ENCODE assay signal across 8 mouse cellular contexts in genomic region chr17:45573780-45574123, GRCm38 (mm10). TPM values are rescaled to one million over a fixed set of nuclear protein-coding genes. Genes with fewer than 3 reads are reported as not detected.
DNase-seq lines count a peak whose midpoint lies in the region; ATAC-seq and TF ChIP-seq lines count a peak whose summit lies in the region.

No protein-coding gene starts in this region.

- peak overlapping the region; percentile 95 for H3K4me3 ChIP-seq in C2C12 (ENCODE audit: insufficient read depth, poor library complexity, severe bottlenecking)
- H3K4me3 ChIP-seq in embryonic fibroblast, embryonic 13.5 days (ENCODE audit: insufficient read depth, low read length), result peak overlapping the region; percentile 61
- H3K4me3 ChIP-seq in heart, embryonic 10.5 days, result peak overlapping the region; percentile 91
- peak overlapping the region; percentile 97 for H3K4me3 ChIP-seq in kidney, embryonic 15.5 days (replicated peaks)

- peaks cover 40% of the 10 kb centered on the region for H3K79me3 ChIP-seq in C2C12 (ENCODE audit: low read depth)

- peak; percentile 45; the same call in 1 of the 2 replicates for TF ChIP-seq POLR2A in embryonic fibroblast, embryonic 13.5 days (IDR thresholded peaks at IDR 0.05; ENCODE audit: low read depth, low read length)

- peaks cover 60% of the 10 kb centered on the region for H3K79me2 ChIP-seq in C2C12 (ENCODE audit: control insufficient read depth, insufficient read depth)

- H3K9ac ChIP-seq in kidney, embryonic 15.5 days, result peak overlapping the region; percentile 82

- peaks cover 11% of the 10 kb centered on the region; the same call in 1 of the 2 replicates for H3K4me1 ChIP-seq in embryonic fibroblast, embryonic 13.5 days (ENCODE audit: control insufficient read depth, insufficient read depth, low read length)
- H3K4me1 ChIP-seq in heart, embryonic 10.5 days, result peaks cover 29% of the 10 kb centered on the region
- peaks cover 52% of the 10 kb centered on the region for H3K4me1 ChIP-seq in kidney, embryonic 15.5 days

- peak overlapping the region; percentile 88 for H3K4me2 ChIP-seq in kidney, embryonic 15.5 days

- H3K9me3 ChIP-seq in heart, embryonic 10.5 days, result no peaks in the 10 kb centered on the region
- H3K9me3 ChIP-seq in kidney, embryonic 15.5 days (replicated peaks), result no peaks in the 10 kb centered on the region

- peak; percentile 79 for ATAC-seq in kidney, embryonic 15.5 days (replicated peaks; ENCODE audit: low FRiP score)
- peak; percentile 65 for ATAC-seq in monocyte, adult 5-6 weeks (replicated peaks; ENCODE audit: insufficient number of reproducible peaks, low FRiP score, low TSS enrichment, poor library complexity, severe bottlenecking)

- peak; percentile 98 for DNase-seq in brain, adult 2 months (ENCODE audit: low read depth, low spot score)
- peak; percentile 98 for DNase-seq in heart, embryonic 10.5 days (ENCODE audit: low spot score)
- peak; percentile 97 for DNase-seq in liver
- DNase-seq in spleen, postnatal 36 days (ENCODE audit: low spot score in 2 of 2), result peak; percentile 94 to 95

- under 1% methylated on average over 18 of the region's 18 CpGs for WGBS in heart, embryonic 10.5 days
- 0% methylated on average over 18 of the region's 18 CpGs for WGBS in kidney, embryonic 15.5 days

- no peak for TF ChIP-seq CTCF in C2C12 (IDR thresholded peaks at IDR 0.05; ENCODE audit: control insufficient read depth, insufficient read depth, insufficient read length)
- TF ChIP-seq CTCF in embryonic fibroblast, embryonic 13.5 days (IDR thresholded peaks at IDR 0.05; ENCODE audit: borderline replicate concordance, insufficient read depth, low read length), result no peak

- peaks cover 37% of the 10 kb centered on the region for H3K36me3 ChIP-seq in C2C12 (ENCODE audit: control insufficient read depth, insufficient read depth)
- peaks cover 30% of the 10 kb centered on the region for H3K36me3 ChIP-seq in heart, embryonic 10.5 days
- H3K36me3 ChIP-seq in kidney, embryonic 15.5 days, result peaks cover 34% of the 10 kb centered on the region

- H3ac ChIP-seq in C2C12 (ENCODE audit: control insufficient read depth, insufficient read length, low read depth), result peak overlapping the region; percentile 78

- no peaks in the 10 kb centered on the region for H3K27me3 ChIP-seq in C2C12 (ENCODE audit: control insufficient read depth, insufficient read depth, insufficient read length)
- H3K27me3 ChIP-seq in heart, embryonic 10.5 days (ENCODE audit: insufficient read depth, poor library complexity, severe bottlenecking), result no peaks in the 10 kb centered on the region
- H3K27me3 ChIP-seq in kidney, embryonic 15.5 days, result no peaks in the 10 kb centered on the region

- peak overlapping the region; percentile 72 for H3K27ac ChIP-seq in embryonic fibroblast, embryonic 13.5 days (ENCODE audit: insufficient read depth, low read length)
- H3K27ac ChIP-seq in heart, embryonic 10.5 days, result peak overlapping the region; percentile 98
- peak overlapping the region; percentile 99 for H3K27ac ChIP-seq in kidney, embryonic 15.5 days

TF ChIP-seq in C2C12, 6 proteins besides CTCF, POLR2A, EP300 and RAD21:
- TF ChIP-seq MYOD1 (IDR thresholded peaks at IDR 0.05; ENCODE audit: control insufficient read depth, insufficient read length, low read depth), result no peak
- TF ChIP-seq MAX (IDR thresholded peaks at IDR 0.05), result no peak
- no peak for TF ChIP-seq MYOG (IDR thresholded peaks at IDR 0.05; ENCODE audit: control insufficient read depth, extremely low read depth, insufficient read length)
- TF ChIP-seq CEBPB (IDR thresholded peaks at IDR 0.05; ENCODE audit: low read depth), result no peak
- no peak for TF ChIP-seq FOSL1 (IDR thresholded peaks at IDR 0.05; ENCODE audit: insufficient read depth, low read length, poor library complexity, severe bottlenecking)
- TF ChIP-seq USF1 (IDR thresholded peaks at IDR 0.05; ENCODE audit: low read depth), result no peak

RNA-seq across cellular contexts. Expression of gene Hsp90ab1, which starts 0.7 kb away (rescaled TPM):
- 2,021 TPM for polyA plus RNA-seq in C2C12 (2012; fragmentation: generic; extraction: Trizol)
- 1,481 and 1,562 TPM in 2 replicates for polyA plus RNA-seq in embryonic fibroblast, embryonic 13.5 days (2011; ENCODE audit: insufficient read length, low read depth, missing spikeins)
- 1,633 and 1,893 TPM in 2 replicates for polyA plus RNA-seq in heart, embryonic 10.5 days (2016; fragmentation: Nextera tagmentation; extraction: Ambion mirVana)
- 1,881 and 1,940 TPM in 2 replicates for polyA plus RNA-seq in kidney, embryonic 15.5 days (2015; fragmentation: Nextera tagmentation; extraction: Ambion mirVana)
- total RNA-seq in monocyte, adult 5-6 weeks (2017), result 826 to 1,618 TPM (median 1,101 TPM) in 3 replicates

RNA-seq across cellular contexts. Expression of gene Slc35b2, which starts 10.1 kb away (rescaled TPM):
- polyA plus RNA-seq in C2C12 (2012; fragmentation: generic; extraction: Trizol), result 131 TPM
- polyA plus RNA-seq in embryonic fibroblast, embryonic 13.5 days (2011; ENCODE audit: insufficient read length, low read depth, missing spikeins), result 61.1 and 65.3 TPM in 2 replicates
- polyA plus RNA-seq in heart, embryonic 10.5 days (2016; fragmentation: Nextera tagmentation; extraction: Ambion mirVana), result 107 and 118 TPM in 2 replicates
- 142 TPM in 2 replicates for polyA plus RNA-seq in kidney, embryonic 15.5 days (2015; fragmentation: Nextera tagmentation; extraction: Ambion mirVana)
- 26.7 to 47.1 TPM (median 39.0 TPM) in 3 replicates for total RNA-seq in monocyte, adult 5-6 weeks (2017)

RNA-seq across cellular contexts. Expression of gene Nfkbie, which starts 18.2 kb away (rescaled TPM):
- polyA plus RNA-seq in C2C12 (2012; fragmentation: generic; extraction: Trizol), result 5.3 TPM
- polyA plus RNA-seq in embryonic fibroblast, embryonic 13.5 days (2011; ENCODE audit: insufficient read length, low read depth, missing spikeins), result 4.3 and 6.2 TPM in 2 replicates
- polyA plus RNA-seq in heart, embryonic 10.5 days (2016; fragmentation: Nextera tagmentation; extraction: Ambion mirVana), result 2.8 and 3.7 TPM in 2 replicates
- 5.3 and 5.7 TPM in 2 replicates for polyA plus RNA-seq in kidney, embryonic 15.5 days (2015; fragmentation: Nextera tagmentation; extraction: Ambion mirVana)
- total RNA-seq in monocyte, adult 5-6 weeks (2017), result 55.6 to 60.0 TPM (median 55.9 TPM) in 3 replicates

RNA-seq across cellular contexts. Expression of gene Tmem151b, which starts 24.3 kb away (rescaled TPM):
- 1.2 TPM for polyA plus RNA-seq in C2C12 (2012; fragmentation: generic; extraction: Trizol)
- polyA plus RNA-seq in embryonic fibroblast, embryonic 13.5 days (2011; ENCODE audit: insufficient read length, low read depth, missing spikeins), result 0.47 and 0.81 TPM in 2 replicates
- 0.84 and 1.7 TPM in 2 replicates for polyA plus RNA-seq in heart, embryonic 10.5 days (2016; fragmentation: Nextera tagmentation; extraction: Ambion mirVana)
- polyA plus RNA-seq in kidney, embryonic 15.5 days (2015; fragmentation: Nextera tagmentation; extraction: Ambion mirVana), result 3.1 and 3.4 TPM in 2 replicates
- 0.10 to 0.32 TPM in 2 of 3 replicates, not detected in the other for total RNA-seq in monocyte, adult 5-6 weeks (2017)

RNA-seq across cellular contexts. Expression of gene Slc29a1, which starts 25.7 kb away (rescaled TPM):
- polyA plus RNA-seq in C2C12 (2012; fragmentation: generic; extraction: Trizol), result 264 TPM
- 81.9 and 90.3 TPM in 2 replicates for polyA plus RNA-seq in embryonic fibroblast, embryonic 13.5 days (2011; ENCODE audit: insufficient read length, low read depth, missing spikeins)
- polyA plus RNA-seq in heart, embryonic 10.5 days (2016; fragmentation: Nextera tagmentation; extraction: Ambion mirVana), result 75.0 and 75.1 TPM in 2 replicates
- polyA plus RNA-seq in kidney, embryonic 15.5 days (2015; fragmentation: Nextera tagmentation; extraction: Ambion mirVana), result 100 and 102 TPM in 2 replicates
- total RNA-seq in monocyte, adult 5-6 weeks (2017), result 34.4 to 64.6 TPM (median 37.8 TPM) in 3 replicates

Comparison
In these comparisons a context has a peak if more than half of its experiments do, and no peak if none do; other contexts are left out.
1. Peak in every context shown above with its lines: DNase-seq, ATAC-seq, H3K4me3 ChIP-seq and H3K27ac ChIP-seq.